Mouse (Mus musculus) heart, postnatal 25 days (tissue): Measurements from ENCODE around the gene Atf4. TPM values are rescaled to one million over a fixed set of nuclear protein-coding genes. Genes with fewer than 3 reads are reported as not detected.

Experiments
- DNase-seq: peaks from one replicate; pipeline ENCODE4 v3.0.0; 2022; ENCODE audit warnings: low spot score
- intact Hi-C: fragments of 180-260 bp; cut with DNase I; formaldehyde crosslinking; loops from one replicate; pipeline ENCODE4 v1.15.1; 2025
- total RNA-seq, 2 experiments: library from RNA; stranded (reverse); gene quantifications; 2 replicates each; pipeline ENCODE4 v1.2.3; 2021

Atf4 gene
- total RNA-seq, 2 experiments from 2014 or later, result 58.3 to 81.7 TPM

- intact Hi-C loops, result no loop called here
- DNase-seq, result no peak
These were observed 22.6 kb downstream of the Atf4 start for GRCm38 (mm10) chr15:80277625-80278024.

- no peak for DNase-seq
- intact Hi-C loops, result no loop called here
These were observed 23.3 kb downstream of the Atf4 start for GRCm38 (mm10) chr15:80278121-80278759.

GRCm38 (mm10) chr15:80279053-80279452 lies 24.1 kb downstream of the Atf4 start:
- intact Hi-C loops, result no loop called here
- DNase-seq, result no peak

- intact Hi-C loops, result no loop called here
- no peak for DNase-seq
These were observed 25.7 kb downstream of the Atf4 start for GRCm38 (mm10) chr15:80280646-80281045.

- DNase-seq, result no peak
- intact Hi-C loops, result loop anchor here (5.0 kb wide), 1 partner anchor 415 kb away; no protein-coding TSS in a partner anchor
These were observed 31.9 kb downstream of the Atf4 start, which contains the start of gene Cacna1i for GRCm38 (mm10) chr15:80286851-80287415. Cacna1i (plus strand) TSS chr15:80287238.

- no peak for DNase-seq
- intact Hi-C loops, result loop anchor here (5.0 kb wide), 1 partner anchor 414 kb away; no protein-coding TSS in a partner anchor
These were observed 33.1 kb downstream of the Atf4 start for GRCm38 (mm10) chr15:80288036-80288435.

- intact Hi-C loops, result loop anchor here (5.0 kb wide), 1 partner anchor 413 kb away; no protein-coding TSS in a partner anchor
- peak; percentile 15 for DNase-seq
These were observed 34.5 kb downstream of the Atf4 start for GRCm38 (mm10) chr15:80289436-80289835.

- intact Hi-C loops, result no loop called here
- no peak for DNase-seq
These were observed 42.2 kb downstream of the Atf4 start for GRCm38 (mm10) chr15:80297146-80297545.

- intact Hi-C loops, result no loop called here
- no peak for DNase-seq
These were observed 48.8 kb downstream of the Atf4 start for GRCm38 (mm10) chr15:80303779-80304178.

- intact Hi-C loops, result no loop called here
- DNase-seq, result no peak
These were observed 49.2 kb downstream of the Atf4 start for GRCm38 (mm10) chr15:80304188-80304587.

GRCm38 (mm10) chr15:80306146-80306545 lies 51.2 kb downstream of the Atf4 start:
- no peak for DNase-seq
- intact Hi-C loops, result no loop called here

Other genes with a start within 250 kb of the Atf4 start
- 10 to 100 TPM; 24.5 to 33.8 TPM for gene Pdgfb, start 240.2 kb upstream of the Atf4 start, total RNA-seq
- 10 to 100 TPM; 77.5 to 92.2 TPM for gene Syngr1, start 163.8 kb upstream of the Atf4 start, total RNA-seq
- gene Rpl3, start 163.3 kb upstream of the Atf4 start, total RNA-seq, result 100 to 1,000 TPM; 154 to 183 TPM
- gene Tab1, start 122.1 kb upstream of the Atf4 start, total RNA-seq, result 10 to 100 TPM; 23.7 to 26.5 TPM
- gene Mgat3, start 81.5 kb upstream of the Atf4 start, total RNA-seq, result 1 to 10 TPM; 1.5 to 1.6 TPM
- 10 to 100 TPM; 29.2 to 32.3 TPM for gene Mief1, start 21.2 kb upstream of the Atf4 start, total RNA-seq
- 10 to 100 TPM; 16.1 to 21.0 TPM for gene AC140267.1, start 19.3 kb upstream of the Atf4 start, total RNA-seq
- gene Rps19bp1, start 9.1 kb downstream of the Atf4 start, total RNA-seq, result 10 to 100 TPM; 15.5 to 15.9 TPM
- under 1 TPM in 1 of 2 experiments, not detected in 1; 0.36 TPM for gene Cacna1i, start 32.1 kb downstream of the Atf4 start, total RNA-seq